Mouse (Mus musculus): ENCODE measurements around the gene Hpf1. TPM values are rescaled to one million over a fixed set of nuclear protein-coding genes. Genes with fewer than 3 reads are reported as not detected.

Gene Hpf1
- 5.6 TPM for polyA plus RNA-seq (2015; fragmentation: Illumina TruSeq; extraction: RNeasy Lipid Tissue Mini Kit (QIAGEN cat#74804); ENCODE audit: insufficient read depth, low read depth, low replicate concordance)

GRCm38 (mm10) chr8:60889843-60890519 lies at the start of gene Hpf1:
Gene Hpf1 (plus strand): TSS chr8:60890418.

Other genes with a start within 250 kb of the Hpf1 start
- gene Clcn3, start 92.9 kb downstream of the Hpf1 start, polyA plus RNA-seq (2015; fragmentation: Illumina TruSeq; extraction: RNeasy Lipid Tissue Mini Kit (QIAGEN cat#74804); ENCODE audit: insufficient read depth, low read depth, low replicate concordance): 10.1 TPM
- gene Nek1, start 102.8 kb downstream of the Hpf1 start, polyA plus RNA-seq (2015; fragmentation: Illumina TruSeq; extraction: RNeasy Lipid Tissue Mini Kit (QIAGEN cat#74804); ENCODE audit: insufficient read depth, low read depth, low replicate concordance): 2.4 TPM

Data from pancreas, adult 10 weeks (tissue).